Mouse (Mus musculus) central nervous system, embryonic 18 days (tissue): ENCODE data around the gene Mrps25. TPM values are rescaled to one million over a fixed set of nuclear protein-coding genes. Genes with fewer than 3 reads are reported as not detected.

Experiments
- polyA plus RNA-seq: library from polyadenylated mRNA; depleted of rRNA; stranded (reverse); fragments of >200 nt; gene quantifications from 2 replicates; pipeline ENCODE4 v1.2.3, GENCODE M21; 2012; rRNA removed

Mrps25 gene
- 42.8 and 44.1 TPM in 2 replicates for polyA plus RNA-seq

GRCm38 (mm10) chr6:92183621-92184131 lies at the start of gene Mrps25:
TSS of gene Mrps25 (minus strand) at chr6:92184033.

GRCm38 (mm10) chr6:92214773-92215449 lies 31.1 kb upstream of the Mrps25 start, which contains the start of gene Rbsn:
TSS of gene Rbsn (minus strand) at chr6:92214925.

Other genes starting within 250 kb of the Mrps25 start
- 8.0 and 8.9 TPM in 2 replicates for gene Fgd5, start 205.2 kb downstream of the Mrps25 start, polyA plus RNA-seq
- gene Nr2c2, start 92.6 kb downstream of the Mrps25 start, polyA plus RNA-seq: 38.6 and 40.0 TPM in 2 replicates
- 22.0 and 22.5 TPM in 2 replicates for gene Rbsn, start 30.9 kb upstream of the Mrps25 start, polyA plus RNA-seq
- 6.2 and 6.5 TPM in 2 replicates for gene Trh, start 60.6 kb upstream of the Mrps25 start, polyA plus RNA-seq